Mouse (Mus musculus): ENCODE data around the gene St6galnac4.

DNA sequence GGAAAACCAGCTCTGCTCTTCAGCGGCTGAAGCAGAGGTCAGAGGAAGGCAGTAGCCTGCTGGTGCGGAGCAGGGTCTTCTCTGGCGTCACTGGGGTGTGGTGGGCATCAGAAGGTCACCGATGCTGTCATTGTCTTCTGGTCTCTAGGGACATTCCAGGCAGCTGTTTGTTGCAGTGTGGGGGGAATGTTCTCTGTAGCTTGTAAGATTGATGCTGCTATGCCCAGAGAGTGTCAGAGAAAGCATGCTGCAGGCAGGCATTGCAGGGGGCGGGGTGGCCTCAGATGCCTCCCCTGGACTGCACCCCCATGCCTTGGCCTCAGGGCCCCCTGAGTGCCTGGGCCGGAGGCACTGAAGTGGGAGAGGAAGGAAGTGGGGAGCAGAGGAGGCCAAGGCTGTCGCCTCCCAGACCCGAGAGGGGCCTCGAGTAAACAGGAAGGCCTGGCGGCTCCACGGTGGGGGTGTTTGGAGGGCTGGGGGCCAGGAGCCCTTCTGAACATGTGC, 50.9 kb downstream of the St6galnac4 start:
- TF ChIP-seq CTCF (IDR thresholded peaks at IDR 0.05; ENCODE audit: extremely low read depth, insufficient read length, insufficient replicate concordance, low read depth, low read length): no peak
- no peak for TF ChIP-seq POLR2A (IDR thresholded peaks at IDR 0.05; ENCODE audit: low read depth, low read length)
